Mouse (Mus musculus) heart, embryonic 14.5 days (tissue): ENCODE results near the gene Wnt5a. TPM values are rescaled to one million over a fixed set of nuclear protein-coding genes. Genes with fewer than 3 reads are reported as not detected.

Source experiments
- ATAC-seq: fragments of 200-750 bp; cut with Nextera tagmentation; 2 replicates; pipeline ENCODE4 v1.8.0; 2017; ENCODE audit warnings: low read depth, moderate TSS enrichment; ENCODE audit not compliant: insufficient number of reproducible peaks, insufficient read depth, low FRiP score
- H3K27ac ChIP-seq, 2 experiments: fragments of 200-500 bp in 1 of 2; fragments of 300-500 bp in 1 of 2; sonication (generic) in 1 of 2; replicated peaks in 1 of 2; 2 replicates each; pipeline ENCODE4 v1.5.1; 2012 to 2014; ENCODE audit warnings: low read depth in 2 of 2, low read length in 2 of 2, control low read depth in 1 of 2, mild to moderate bottlenecking in 1 of 2, mixed read lengths in 1 of 2; ENCODE audit not compliant: control insufficient read depth in 1 of 2, insufficient read depth in 1 of 2
- H3K27me3 ChIP-seq: fragments of 300-500 bp; sonication (generic); 2 replicates; pipeline ENCODE4 v1.6.1; 2014; ENCODE audit warnings: mild to moderate bottlenecking, low read length, control low read depth; ENCODE audit not compliant: control insufficient read depth, insufficient read depth
- H3K36me3 ChIP-seq: fragments of 300-500 bp; sonication (generic); 2 replicates; pipeline ENCODE4 v1.6.1; 2014; ENCODE audit warnings: mild to moderate bottlenecking, control low read depth, low read length, mixed read lengths; ENCODE audit not compliant: control insufficient read depth, insufficient read depth
- H3K4me1 ChIP-seq, 2 experiments: fragments of 200-500 bp in 1 of 2; fragments of 300-500 bp in 1 of 2; sonication (generic) in 1 of 2; 2 replicates each; pipeline ENCODE4 v1.6.1; 2012 to 2014; ENCODE audit warnings: low read length in 2 of 2, control low read depth in 1 of 2, mixed read lengths in 1 of 2; ENCODE audit not compliant: control insufficient read depth in 2 of 2, insufficient read depth in 2 of 2
- H3K4me2 ChIP-seq: fragments of 300-500 bp; sonication (generic); 2 replicates; pipeline ENCODE4 v1.6.1; 2014; ENCODE audit warnings: mild to moderate bottlenecking, low read length
- H3K4me3 ChIP-seq, 2 experiments: fragments of 200-500 bp in 1 of 2; fragments of 300-500 bp in 1 of 2; sonication (generic) in 1 of 2; 2 replicates each; pipeline ENCODE4 v1.5.1; 2012 to 2014; ENCODE audit warnings: low read length in 2 of 2, mild to moderate bottlenecking in 2 of 2, control low read depth in 1 of 2, low read depth in 1 of 2, moderate library complexity in 1 of 2; ENCODE audit not compliant: control insufficient read depth in 1 of 2, insufficient read depth in 1 of 2
- H3K9ac ChIP-seq: fragments of 300-500 bp; sonication (generic); 2 replicates; pipeline ENCODE4 v1.6.1; 2014; ENCODE audit warnings: mild to moderate bottlenecking, low read length
- H3K9me3 ChIP-seq: fragments of 300-500 bp; sonication (generic); 2 replicates; pipeline ENCODE4 v1.6.1; 2016; ENCODE audit warnings: low read length, control low read depth; ENCODE audit not compliant: control insufficient read depth
- WGBS: fragments of 180-500 bp; shearing (Covaris S2); extraction: QIAGEN DNeasy Blood & Tissue Kit; methylation state at CpG from one replicate; pipeline ENCODE4 v1.1.7; 2014; 5-methylcytosine and 5-hydroxymethylcytosine counted together
- polyA plus RNA-seq: library from polyadenylated mRNA; unstranded; fragments of >200 nt; fragmentation: Nextera tagmentation; extraction: Ambion mirVana; gene quantifications from 2 replicates; pipeline ENCODE4 v1.2.1, GENCODE M21; 2014

The Wnt5a gene
- polyA plus RNA-seq, 1 experiment from 2014 or later = 17.7 TPM

GRCm38 (mm10) chr14:28505051-28505585 is 568 bp downstream of the Wnt5a start:
- H3K9ac ChIP-seq = peak overlapping the region; percentile 93
- H3K4me2 ChIP-seq = peak overlapping the region; percentile 97
- no peaks in the 10 kb centered on the region for H3K9me3 ChIP-seq
- peaks cover 9 to 20% of the 10 kb centered on the region in 2 experiments; a peak in 3 of 4 replicates for H3K4me1 ChIP-seq
- H3K36me3 ChIP-seq = no peaks in the 10 kb centered on the region
- under 1% methylated on average over 22 of the region's 22 CpGs for WGBS
- peaks cover 22% of the 10 kb centered on the region for H3K27me3 ChIP-seq
- peak overlapping the region; percentile 58 to 82 for H3K4me3 ChIP-seq
- H3K27ac ChIP-seq = peak overlapping the region; percentile 91 to 94
- 0 out of 2 replicates have a peak, but pooled peaks have one; percentile 27 for ATAC-seq

- peak; percentile 15; the same call in 1 of the 2 replicates for ATAC-seq
- Histone ChIP-seq H3K4me3 (peak overlapping the region; percentile 58 to 82), H3K36me3 (no peaks in the 10 kb centered on the region), H3K4me2 (peak overlapping the region; percentile 97), H3K4me1 (peaks cover 9 to 27% of the 10 kb centered on the region in 2 experiments; a peak in 3 of 4 replicates), H3K27ac (peak overlapping the region; percentile 91 to 94), H3K9me3 (no peaks in the 10 kb centered on the region), H3K27me3 (peaks cover 18% of the 10 kb centered on the region), H3K9ac (peak overlapping the region; percentile 93)
- WGBS = under 1% methylated on average over 60 of the region's 62 CpGs
Observed at GRCm38 (mm10) chr14:28505586-28506375, 1.2 kb downstream of the Wnt5a start.

GRCm38 (mm10) chr14:28506376-28506831 is 1.9 kb downstream of the Wnt5a start:
- 0% methylated on average over 29 of the region's 29 CpGs for WGBS
- Histone ChIP-seq H3K4me1 (peaks cover 10 to 28% of the 10 kb centered on the region in 2 experiments; a peak in 3 of 4 replicates), H3K36me3 (no peaks in the 10 kb centered on the region), H3K4me2 (peak overlapping the region; percentile 97), H3K9me3 (no peaks in the 10 kb centered on the region), H3K27me3 (peaks cover 13% of the 10 kb centered on the region), H3K4me3 (peak overlapping the region; percentile 58 to 82), H3K9ac (peak overlapping the region; percentile 93), H3K27ac (peak overlapping the region; percentile 91 to 94)
- ATAC-seq = peak; percentile 52; the same call in 1 of the 2 replicates

DNA sequence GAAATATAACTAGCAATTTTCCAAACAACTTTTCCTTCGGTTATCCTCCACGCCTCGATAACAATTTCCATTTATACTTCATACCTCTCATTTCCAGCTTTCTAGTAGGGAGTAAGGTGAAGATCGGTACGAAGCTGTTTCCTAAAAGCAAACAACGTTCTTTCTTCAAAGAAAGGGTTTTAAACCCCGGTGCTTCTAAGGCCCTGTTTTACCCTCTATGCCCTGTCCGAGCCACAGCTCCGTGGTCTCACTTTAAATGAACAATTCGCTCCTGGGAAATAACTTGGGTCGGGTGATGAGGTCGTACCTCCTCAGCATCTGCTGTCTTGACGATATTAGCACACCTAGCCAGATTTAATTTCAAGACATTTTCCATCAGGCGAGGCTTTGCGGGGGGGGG is 2.5 kb downstream of the Wnt5a start:
- no peaks in the 10 kb centered on the region for H3K9me3 ChIP-seq
- H3K27ac ChIP-seq = peak overlapping the region; percentile 91 to 94
- H3K9ac ChIP-seq = peak overlapping the region; percentile 93
- no peak for ATAC-seq
- H3K4me3 ChIP-seq = peak overlapping the region; percentile 58 to 82
- peaks cover 13% of the 10 kb centered on the region for H3K27me3 ChIP-seq
- H3K4me2 ChIP-seq = peak overlapping the region; percentile 97
- peaks cover 1% of the 10 kb centered on the region; the same call in 1 of the 2 replicates for H3K36me3 ChIP-seq
- H3K4me1 ChIP-seq = peaks cover 13 to 28% of the 10 kb centered on the region in 2 experiments; a peak in 3 of 4 replicates
- WGBS = under 1% methylated on average over 15 of the region's 15 CpGs

GRCm38 (mm10) chr14:28507471-28507870 is 2.9 kb downstream of the Wnt5a start:
- Histone ChIP-seq H3K4me2 (peak overlapping the region; percentile 97), H3K27ac (peak overlapping the region; percentile 91 to 94; a peak in 2 of 4 replicates), H3K9me3 (no peaks in the 10 kb centered on the region), H3K4me1 (peaks cover 13 to 28% of the 10 kb centered on the region in 2 experiments; a peak in 3 of 4 replicates), H3K36me3 (peaks cover 6% of the 10 kb centered on the region; the same call in 1 of the 2 replicates), H3K27me3 (peaks cover 13% of the 10 kb centered on the region), H3K9ac (peak overlapping the region; percentile 93), H3K4me3 (peak overlapping the region; percentile 58 to 82)
- under 1% methylated on average over 18 of the region's 18 CpGs for WGBS
- ATAC-seq = no peak

GRCm38 (mm10) chr14:28508288-28509258 is 4.0 kb downstream of the Wnt5a start:
- no peaks in the 10 kb centered on the region for H3K9me3 ChIP-seq
- peaks cover 13 to 28% of the 10 kb centered on the region in 2 experiments; a peak in 3 of 4 replicates for H3K4me1 ChIP-seq
- peaks cover 13% of the 10 kb centered on the region for H3K27me3 ChIP-seq
- peaks cover 16% of the 10 kb centered on the region for H3K36me3 ChIP-seq
- peak overlapping the region; percentile 50 to 82 for H3K4me3 ChIP-seq
- ATAC-seq = no peak
- H3K4me2 ChIP-seq = peak overlapping the region; percentile 97
- WGBS = 20% methylated on average over 27 of the region's 27 CpGs
- no peak overlapping the region for H3K27ac ChIP-seq
- peak overlapping the region; percentile 93 for H3K9ac ChIP-seq
